Mouse (Mus musculus) spleen, adult 2 months (tissue): Measurements from ENCODE around the gene Pdlim7.

Experiments used
- CTCF ChIP-seq: fragments of 200-500 bp; IDR thresholded peaks from 2 replicates; pipeline ENCODE4 v1.5.1; 2011; ENCODE audit warnings: mild to moderate bottlenecking, inconsistent platforms; ENCODE audit not compliant: insufficient read depth, insufficient read length, insufficient replicate concordance; ENCODE audit errors: extremely low read depth
- POLR2A ChIP-seq: fragments of 200-500 bp; IDR thresholded peaks from 2 replicates; pipeline ENCODE4 v1.6.1; 2011; ENCODE audit warnings: low read depth, low read length, inconsistent platforms

GRCm38 (mm10) chr13:55483593-55483992 lies 29.9 kb downstream of the Pdlim7 start:
- TF ChIP-seq CTCF (no peak), POLR2A (no peak)
